Mouse (Mus musculus) ovary, adult 18-20 months (tissue): ENCODE measurements at regions not wholly inside any gene's neighbourhood (a gene's known extent, or its start where the extent isn't known, plus 50 kb on each side); places are given as distances from the start of the nearest gene placed in this dataset.

Experiments
- DNase-seq: peaks from one replicate; pipeline ENCODE4 v3.0.0; 2022; ENCODE audit warnings: low spot score, mixed read lengths

DNA sequence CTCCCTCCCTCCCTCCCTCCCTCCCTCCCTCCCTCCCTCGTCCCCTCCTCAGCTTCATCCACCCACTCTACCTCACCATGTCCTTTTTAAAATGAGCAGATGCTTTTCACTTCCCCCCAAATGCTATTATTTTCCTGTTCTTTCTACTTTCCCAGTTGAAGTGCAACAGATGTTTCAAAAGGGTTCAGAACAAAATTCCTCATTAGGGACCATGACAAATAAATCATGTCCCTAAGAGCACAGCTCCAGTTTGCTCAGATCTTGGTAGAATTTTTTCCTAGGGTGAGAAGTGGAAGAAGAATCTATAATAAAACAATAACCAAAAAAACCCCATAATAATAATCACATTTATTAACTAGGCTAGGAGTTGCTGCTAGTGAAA lies 323.5 kb downstream of the Etaa1 start:
- no peak for DNase-seq

DNA sequence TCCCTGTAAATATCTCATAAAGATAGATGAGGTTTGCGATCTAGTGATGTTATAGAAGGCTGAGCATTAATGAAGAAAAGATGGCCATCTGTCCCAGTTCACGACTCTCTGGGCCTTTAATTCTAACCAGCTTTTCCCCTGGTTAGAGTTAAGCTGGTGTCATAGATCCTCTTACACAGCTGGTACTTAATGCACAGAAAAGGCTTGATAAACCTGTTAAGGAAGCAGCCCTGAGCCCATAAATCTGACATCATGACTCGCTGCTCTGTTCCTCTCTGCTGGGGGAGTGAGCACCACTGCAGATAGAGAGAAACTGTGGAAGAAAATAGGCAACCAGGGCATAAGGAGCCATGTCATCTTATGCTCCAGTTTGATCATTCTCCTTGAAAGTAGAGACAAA lies 316.5 kb downstream of the Etaa1 start:
- no peak for DNase-seq

DNA sequence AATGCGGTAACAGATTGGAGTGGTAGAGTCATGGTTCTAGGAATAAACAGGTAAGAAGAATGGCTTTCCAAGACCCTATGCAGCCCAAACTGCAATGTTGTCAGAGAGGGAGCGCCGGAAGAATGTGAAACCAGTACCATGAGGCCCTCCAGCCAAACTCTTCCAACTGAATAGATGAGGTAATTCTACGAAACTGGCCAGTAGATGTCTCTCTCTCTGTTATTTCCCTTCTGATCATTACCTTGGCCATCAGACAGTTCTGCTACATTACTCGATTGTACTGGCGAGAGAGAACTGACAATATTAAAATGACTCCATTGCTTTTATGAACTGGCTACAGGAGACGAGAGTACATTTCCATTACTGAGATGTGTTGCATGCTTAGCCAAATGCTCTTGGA lies 313.8 kb downstream of the Etaa1 start:
- DNase-seq: no peak

DNA sequence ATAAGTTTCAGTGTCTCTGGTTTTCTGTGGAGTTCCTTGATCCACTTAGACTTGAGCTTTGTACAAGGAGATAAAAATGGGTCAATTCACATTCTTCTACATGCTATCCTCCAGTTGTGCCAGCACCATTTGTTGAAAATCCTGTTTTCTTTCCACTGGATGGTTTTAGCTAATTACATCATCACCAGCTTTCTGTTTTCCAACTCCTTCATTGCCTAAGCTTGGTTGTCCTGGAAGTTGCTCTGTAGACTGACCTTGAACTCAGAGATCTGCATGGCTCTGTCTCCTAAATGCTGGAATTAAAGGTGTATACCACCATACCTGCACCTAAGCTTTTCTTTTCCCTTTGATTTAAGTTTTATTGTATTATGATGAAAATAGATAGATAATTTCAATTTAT lies 306.2 kb downstream of the Etaa1 start:
- no peak for DNase-seq

DNA sequence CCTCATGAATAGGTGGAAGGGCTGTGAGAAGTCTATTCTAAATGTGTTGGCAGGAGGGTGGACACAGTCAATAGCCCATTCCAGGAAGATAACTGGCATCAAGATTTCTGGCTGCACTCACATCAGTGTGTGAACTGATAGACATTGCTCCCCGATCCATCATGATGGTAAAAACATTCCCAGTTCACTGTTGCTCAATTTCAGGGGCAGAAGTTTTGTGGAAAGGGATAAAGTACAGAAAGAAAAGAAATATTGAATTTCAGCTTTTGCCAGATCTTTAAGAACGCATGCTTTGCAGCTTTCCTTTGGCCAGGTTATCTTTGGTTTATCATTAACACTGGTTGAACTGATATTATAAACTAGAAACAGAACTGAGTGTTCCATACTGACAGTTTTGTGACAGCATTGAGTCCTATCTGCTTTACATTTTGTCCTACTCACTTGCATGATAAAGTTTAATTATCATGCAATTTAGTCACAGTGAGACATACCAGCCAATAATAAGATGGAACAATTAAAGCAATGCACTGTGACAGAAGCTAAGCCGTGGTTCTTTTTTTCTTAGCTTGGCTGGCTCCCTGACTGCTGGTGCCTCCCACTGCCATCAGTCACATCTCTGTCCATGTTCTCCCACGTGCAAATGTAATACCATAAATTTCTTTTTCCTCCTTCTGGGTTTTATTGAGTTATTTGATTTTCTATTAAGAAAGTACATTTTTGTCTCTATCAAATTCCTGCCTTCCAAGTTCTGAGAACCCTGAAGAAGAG lies 302.1 kb downstream of the Etaa1 start:
- DNase-seq: no peak

DNA sequence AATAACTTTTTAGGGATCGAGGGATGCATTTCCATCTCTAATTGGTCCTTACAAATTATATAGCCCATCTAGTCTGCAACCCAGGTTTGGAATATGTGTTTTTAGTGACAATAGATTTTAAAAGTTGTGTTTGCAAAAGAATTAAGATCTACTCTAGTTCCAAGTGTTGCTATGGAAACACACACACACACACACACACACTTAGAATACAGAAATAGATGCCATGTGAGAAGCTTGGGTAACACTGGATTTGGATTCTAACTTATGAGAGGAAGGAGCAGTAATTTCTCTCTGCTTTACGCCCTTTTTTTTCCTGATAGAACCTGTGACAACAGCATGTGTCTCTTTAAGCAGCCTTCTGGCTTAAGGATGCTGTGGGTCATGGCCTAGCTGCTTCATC lies 297.8 kb downstream of the Etaa1 start:
- no peak for DNase-seq

DNA sequence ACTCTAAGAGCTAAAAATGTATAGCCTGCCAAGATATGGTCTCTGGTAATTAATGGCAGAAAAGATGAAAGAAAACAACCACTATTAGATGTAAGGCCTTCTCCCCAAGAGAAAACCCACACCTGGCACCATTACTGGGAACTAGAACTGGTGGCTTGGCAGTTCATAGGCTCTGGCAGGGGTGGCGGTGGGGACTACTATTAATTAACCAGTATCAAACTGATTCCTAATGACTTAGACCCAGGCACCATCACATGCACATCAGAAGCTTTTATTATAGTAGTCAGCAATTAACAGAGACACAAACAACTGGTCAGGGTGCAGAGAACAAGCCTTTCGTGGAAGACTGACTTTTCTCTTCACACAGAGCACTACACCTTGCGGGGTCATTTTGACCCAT lies 296.0 kb downstream of the Etaa1 start:
- no peak for DNase-seq

DNA sequence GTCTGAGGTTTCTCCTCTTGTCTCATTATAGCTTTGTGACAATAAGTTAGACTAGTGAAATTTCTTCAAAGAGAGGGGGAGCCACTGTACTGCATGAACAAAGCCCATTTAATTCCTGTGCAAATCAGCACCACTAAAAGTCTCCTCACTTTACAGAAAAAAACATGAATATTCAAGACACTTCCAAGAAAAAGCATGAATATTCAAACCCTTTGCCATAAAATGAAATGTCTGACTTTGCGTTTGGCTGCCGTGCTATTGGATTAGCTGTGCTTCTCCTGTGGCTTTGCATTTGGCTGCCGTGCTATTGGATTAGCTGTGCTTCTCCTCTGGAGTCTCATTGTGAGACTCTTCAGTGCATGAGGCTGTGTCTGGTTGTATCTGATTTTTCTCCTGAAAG lies 295.4 kb downstream of the Etaa1 start:
- DNase-seq: no peak

DNA sequence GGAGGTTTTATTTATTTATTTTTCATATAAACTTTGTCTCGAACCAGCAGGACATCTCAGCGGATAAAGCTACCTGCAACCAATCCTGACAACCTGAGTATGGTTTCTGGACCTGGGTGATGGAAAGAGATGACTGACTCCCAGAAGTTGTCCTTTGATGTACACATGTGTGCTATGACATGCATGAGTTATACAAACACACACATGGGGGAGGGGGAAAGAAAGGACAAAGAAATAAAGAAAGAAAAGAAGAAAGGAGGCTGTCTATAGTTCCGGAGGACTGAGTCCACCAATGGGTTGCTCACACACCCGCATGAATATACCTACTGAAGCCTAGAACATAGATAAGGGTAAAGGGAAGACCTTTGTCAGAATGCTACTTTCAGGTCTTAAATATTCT lies 295.0 kb downstream of the Etaa1 start:
- no peak for DNase-seq

DNA sequence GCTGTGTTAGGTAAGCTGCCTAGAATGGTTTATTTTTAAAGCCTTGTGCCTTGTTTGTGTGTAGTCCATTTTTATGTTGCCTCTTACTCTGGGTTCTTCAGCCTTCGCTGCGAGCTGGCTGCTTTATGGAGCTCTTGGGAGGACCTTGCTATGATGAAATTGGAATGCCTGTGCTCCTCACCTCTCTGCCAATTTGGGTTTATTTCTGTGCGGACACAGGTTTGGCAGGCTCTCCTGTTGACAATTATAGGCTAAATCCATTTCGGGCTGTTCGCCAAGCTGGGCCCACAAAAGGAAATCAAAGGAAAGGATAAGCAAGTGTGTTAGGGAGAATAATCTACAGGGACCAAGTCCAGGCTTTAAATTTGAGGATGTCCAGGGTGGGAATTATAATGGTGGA lies 289.8 kb downstream of the Etaa1 start:
- DNase-seq: peak; percentile 13

DNA sequence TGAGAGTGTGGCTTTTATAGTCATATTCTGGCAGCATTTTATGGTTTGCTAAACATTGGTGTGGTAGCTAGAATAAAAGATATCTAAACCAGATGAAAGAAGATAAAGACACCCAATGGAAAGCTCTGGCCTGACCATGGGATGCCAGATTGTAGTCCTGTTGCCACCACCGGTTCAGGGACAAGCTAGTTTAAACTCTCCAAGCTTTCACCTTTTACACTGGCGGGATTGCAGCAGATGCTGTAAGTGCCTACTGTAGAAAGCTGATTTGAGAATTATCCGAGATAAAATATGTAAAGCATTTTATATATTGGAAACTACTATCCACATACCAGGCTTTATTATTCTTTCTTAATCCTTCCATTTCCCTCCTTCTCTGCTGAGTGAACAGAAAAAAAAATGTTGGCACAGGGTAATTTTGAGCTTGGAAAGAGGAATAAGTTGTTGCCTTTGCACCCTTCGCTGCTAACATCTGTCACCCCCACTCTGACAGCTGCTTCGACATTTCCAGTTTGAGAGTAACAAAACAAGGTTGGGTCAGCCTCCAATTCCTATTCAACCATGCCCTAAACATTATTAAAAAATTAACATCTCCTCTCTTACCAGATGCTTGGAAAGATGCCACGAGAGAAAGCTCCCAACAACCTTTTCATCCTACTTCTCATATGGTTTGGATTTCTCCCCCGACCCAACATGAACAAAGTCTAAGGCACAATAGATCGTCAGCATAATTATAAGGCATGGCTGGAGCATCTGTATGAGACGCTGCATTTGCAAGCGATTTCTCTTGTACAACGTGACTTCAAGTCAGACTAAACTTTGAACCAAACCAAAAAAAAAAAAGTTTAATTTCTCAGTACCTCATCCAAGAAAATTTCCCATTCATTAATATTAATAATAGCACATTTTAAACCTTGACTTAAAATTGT lies 287.8 kb downstream of the Etaa1 start:
- DNase-seq: no peak

DNA sequence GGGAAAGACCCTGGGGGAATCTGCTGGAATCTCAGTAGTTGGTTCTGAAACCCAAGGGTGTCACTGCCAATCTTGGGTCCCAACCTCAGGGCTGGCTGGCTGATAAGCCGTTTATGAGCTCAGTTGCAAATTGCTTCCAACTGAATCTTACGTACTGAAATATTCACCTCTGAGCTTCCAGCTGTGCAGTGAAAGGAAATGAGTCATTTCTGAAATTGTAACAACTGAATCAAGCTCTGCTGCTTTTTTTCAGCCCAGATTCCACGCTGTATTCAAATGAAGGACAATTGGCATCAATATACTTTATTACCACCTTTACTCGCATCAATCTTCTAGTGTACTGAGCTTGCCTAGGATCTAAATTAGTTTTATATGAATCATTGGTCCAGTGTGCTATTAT lies 272.7 kb downstream of the Etaa1 start:
- no peak for DNase-seq

DNA sequence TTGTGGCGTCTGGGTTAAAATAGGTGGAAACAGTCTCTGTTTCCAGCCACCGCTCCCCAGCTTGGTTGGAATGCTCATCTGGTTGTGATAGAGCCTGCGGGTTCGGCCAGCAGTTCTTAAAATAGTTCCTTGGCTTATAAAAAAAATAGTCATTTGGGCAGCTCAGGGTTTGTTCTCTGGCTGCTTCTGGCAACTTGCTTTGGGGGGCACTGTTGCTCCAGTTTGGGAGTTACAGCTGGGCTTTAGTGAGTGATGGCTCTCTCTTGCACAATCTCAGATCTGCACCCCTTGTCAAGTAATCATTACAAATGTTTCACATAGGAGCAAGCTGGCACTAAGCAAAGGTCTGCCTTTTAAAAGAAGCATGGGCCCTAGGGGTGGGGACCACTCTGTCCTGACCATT lies 268.0 kb downstream of the Etaa1 start:
- peak; percentile 43 for DNase-seq

DNA sequence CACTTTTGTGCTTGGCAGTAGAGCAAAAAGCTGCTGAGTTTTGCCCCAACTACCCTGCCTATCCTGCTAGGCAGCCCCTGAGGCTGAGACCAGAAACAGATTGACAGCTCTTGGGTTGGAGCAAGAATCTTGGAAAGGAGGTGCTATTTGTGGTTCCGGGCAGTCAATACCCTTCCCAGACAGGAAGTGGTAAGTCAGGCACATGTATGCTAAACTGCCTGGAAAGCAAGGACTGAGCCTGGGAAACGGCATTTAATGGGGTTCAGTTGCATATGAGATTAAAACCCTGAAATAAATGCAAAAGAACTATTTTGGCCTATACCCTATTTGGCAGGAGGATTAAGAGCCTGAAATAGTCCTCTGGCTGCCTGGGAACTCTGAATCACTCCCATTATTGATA lies 266.9 kb downstream of the Etaa1 start:
- DNase-seq: no peak

DNA sequence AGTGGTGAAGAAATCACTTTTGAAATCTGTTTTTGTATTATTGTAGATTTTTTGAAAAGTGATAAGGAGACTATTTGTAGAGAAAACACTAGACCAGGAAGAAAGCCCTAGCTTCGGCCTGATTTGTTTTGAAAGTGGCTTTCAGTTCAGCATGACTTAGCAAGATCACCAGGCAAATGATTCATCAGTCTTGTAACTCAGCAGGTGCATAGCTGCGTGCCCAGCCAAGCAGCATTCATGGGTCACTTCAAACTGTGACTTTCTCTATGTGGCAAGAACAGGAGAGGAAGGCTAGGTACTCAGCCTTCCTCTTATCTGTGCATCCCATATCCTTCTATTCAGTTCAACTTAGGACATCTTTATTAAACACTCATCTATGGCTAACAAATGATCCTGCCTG lies 259.5 kb downstream of the Etaa1 start:
- no peak for DNase-seq

DNA sequence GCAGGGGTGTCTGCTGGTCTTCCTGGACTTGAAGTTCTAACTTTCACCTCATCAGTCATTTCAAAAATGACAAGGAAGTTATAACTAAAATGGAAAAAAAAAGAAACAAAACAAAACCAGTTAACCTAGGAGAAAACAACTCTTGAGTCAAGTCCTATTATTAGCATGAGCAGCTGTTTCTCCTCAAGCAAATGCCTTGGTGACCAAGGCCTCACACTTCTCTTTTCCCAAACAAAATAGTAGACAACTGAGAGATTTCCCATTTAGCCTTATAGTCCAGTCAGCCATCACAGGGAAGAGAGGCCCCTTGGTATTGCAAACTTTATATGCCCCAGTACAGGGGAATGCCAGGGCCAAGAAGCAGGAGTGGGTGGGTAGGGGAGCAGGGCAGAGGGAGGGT lies 244.9 kb downstream of the Etaa1 start:
- no peak for DNase-seq

DNA sequence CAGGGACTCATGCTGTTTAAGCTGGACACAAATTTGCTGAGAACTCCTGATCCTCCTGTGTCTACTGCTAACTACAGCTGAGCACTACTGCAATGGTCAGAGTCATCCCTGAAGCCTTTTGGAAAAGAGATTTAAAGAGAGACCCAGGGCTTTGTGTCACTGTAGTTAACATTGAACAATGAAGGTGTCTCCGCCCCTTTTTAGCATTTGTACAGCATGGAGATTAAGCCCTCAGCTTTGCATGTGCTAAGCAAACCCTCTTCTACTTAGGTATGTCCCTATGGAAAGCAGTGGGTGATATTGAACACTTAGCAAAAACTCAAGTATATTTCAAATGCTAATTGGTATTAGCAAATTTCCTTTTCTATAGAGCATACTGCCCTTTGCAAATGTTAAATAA lies 231.6 kb downstream of the Etaa1 start:
- no peak for DNase-seq

DNA sequence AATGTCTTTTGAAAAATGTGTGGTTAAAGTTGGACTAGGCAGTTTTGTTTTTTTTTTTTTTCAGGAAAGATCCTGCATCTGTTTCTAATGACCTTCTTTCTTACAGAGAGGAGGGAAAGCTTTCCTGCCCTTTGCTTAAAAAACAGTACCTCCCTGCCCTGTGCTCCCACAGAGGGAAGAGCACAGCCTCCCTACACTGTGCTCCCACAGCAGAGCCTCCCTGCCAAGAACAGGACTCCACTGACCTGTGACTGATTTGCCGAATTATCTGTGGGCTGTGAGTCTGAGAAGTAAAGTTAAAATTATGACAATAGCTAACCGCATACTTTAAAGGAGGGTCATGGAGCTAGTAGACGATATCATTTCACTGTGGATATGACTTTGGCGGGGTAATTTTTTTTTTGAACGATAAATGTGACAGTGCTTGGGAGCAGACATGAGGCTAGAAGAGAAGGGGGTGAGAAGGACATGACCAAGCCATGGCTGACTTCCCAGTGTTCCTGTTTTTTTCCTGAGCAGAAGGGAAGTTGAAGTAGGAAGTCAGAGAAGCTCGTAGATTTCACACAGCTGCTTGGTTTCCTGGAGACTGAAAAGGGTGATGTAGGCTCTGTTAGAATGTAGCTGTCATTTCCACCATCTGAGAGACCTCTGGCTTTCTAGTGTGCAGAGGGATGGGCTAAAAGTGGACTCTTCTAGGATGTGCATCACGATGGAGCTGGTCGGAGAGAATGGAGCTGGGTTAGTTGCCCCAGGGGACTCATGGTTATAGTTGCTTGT lies 226.2 kb downstream of the Etaa1 start:
- DNase-seq: no peak

DNA sequence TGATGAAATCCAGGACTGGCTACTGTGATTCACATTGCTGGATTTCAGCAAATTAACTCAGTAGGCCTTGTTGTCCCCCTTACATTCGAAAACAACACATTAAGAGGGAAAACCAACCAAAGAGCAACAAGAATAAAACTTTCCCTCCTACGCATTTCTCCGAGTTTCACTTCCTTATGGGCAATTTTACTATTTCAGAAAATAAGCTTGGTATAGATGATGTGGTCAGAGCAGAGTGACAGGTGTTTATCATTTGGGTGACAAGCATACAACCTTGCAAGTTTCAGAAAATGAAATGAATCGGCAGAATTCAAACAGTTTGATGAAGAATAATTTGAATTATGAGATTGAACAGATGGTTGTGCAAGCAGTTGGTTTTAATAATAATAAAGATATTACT lies 220.6 kb downstream of the Etaa1 start:
- no peak for DNase-seq

DNA sequence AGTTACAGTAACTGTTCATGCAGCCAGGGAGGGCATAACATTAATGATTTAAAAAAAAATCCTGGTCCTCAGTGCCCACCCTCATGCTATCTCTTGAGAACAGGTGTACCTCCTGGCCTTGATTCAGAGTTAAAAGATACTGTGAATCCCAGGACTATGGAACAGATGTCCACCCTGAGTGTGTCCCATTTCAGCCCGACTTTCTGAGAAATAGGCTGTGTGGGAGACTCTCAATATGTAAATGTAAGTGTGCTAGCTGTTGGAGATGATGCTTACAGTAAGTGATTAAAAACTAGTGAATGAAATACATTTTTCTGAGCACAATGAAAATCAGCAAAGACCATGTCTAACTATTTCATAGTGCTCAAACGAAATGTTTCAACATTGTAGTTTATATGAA lies 219.2 kb downstream of the Etaa1 start:
- no peak for DNase-seq

DNA sequence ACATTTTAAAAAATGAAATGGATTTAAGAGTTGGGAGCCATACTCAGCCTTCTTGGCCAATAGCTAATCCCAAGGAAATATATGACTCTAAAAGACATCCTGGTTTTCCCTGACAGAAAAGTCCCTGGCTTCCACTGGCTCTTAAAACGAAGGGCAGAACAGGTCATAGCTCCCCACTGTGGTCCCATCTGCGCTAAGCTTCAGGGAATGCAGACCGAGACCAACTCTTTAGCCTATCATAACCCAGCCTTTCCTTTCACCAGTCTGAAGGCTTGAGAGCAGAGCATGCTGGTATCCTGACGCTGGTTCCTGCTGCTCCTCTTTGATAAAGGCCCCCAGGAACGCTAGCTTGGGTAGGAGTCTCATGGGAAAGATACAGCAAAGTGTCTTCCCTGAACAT lies 214.8 kb downstream of the Etaa1 start:
- DNase-seq: no peak

DNA sequence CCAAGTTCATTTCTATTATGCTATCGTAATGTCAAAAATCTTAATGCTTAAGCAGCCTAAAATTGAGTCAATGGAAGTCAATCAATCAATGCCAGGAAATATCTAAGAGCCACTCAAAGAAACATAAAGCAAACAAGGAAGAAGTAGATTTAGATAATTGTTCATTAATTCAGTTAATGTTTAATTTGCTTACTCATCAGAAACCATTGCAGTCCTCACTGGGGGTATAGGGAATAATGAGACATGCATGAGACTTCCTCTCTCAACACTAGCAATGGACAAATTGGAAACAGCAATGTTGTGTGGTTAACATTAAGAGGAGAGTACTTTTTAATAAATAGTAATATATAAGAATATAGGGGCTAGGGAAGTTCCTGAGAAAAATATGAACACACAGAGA lies 209.9 kb downstream of the Etaa1 start:
- no peak for DNase-seq

DNA sequence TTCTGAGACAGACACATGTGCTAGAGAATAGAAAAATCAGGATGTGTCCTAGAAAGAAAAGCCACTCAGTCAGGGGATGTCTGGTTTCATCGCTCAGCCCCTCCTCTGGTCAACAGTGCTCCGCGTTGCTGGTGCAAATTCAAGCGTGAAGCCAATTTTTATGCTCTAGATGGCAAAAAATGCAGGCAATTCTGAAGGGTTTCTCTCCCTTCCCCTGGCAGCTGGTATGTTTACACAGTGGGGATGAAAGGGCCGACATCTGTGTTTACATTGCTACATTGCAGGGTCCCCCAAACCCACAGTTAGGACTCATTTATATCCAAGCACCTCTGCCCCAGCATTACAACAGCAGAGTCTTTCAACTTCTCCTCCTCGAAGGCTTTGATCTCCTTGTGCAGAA lies 203.3 kb downstream of the Etaa1 start:
- no peak for DNase-seq
